Mouse (Mus musculus) brain, adult 2 months (tissue): ENCODE data around the gene D430041D05Rik.
"Not testable (repeated sequence)": the region's sequence is repeated elsewhere in the genome, so short reads cannot be mapped to it uniquely, and the experiment has no call there.

Experiments
- DNase-seq: peaks from one replicate; pipeline ENCODE4 v3.0.0; 2011; ENCODE audit warnings: low read depth, low spot score

D430041D05Rik gene

GRCm38 (mm10) chr2:104120312-104120711 is 290.5 kb downstream of the D430041D05Rik start:
- DNase-seq = no peak

GRCm38 (mm10) chr2:104119097-104119496 is 291.7 kb downstream of the D430041D05Rik start:
- DNase-seq = no peak

GRCm38 (mm10) chr2:104117173-104117572 is 293.6 kb downstream of the D430041D05Rik start:
- not testable (repeated sequence) for DNase-seq

GRCm38 (mm10) chr2:104114898-104115297 is 295.9 kb downstream of the D430041D05Rik start:
- DNase-seq = no peak

GRCm38 (mm10) chr2:104113563-104113962 is 297.2 kb downstream of the D430041D05Rik start:
- not testable (repeated sequence) for DNase-seq

- DNase-seq = not testable (repeated sequence)
These were observed 299.5 kb downstream of the D430041D05Rik start for GRCm38 (mm10) chr2:104111170-104111797.

GRCm38 (mm10) chr2:104110031-104110430 is 300.8 kb downstream of the D430041D05Rik start:
- no peak for DNase-seq

- no peak for DNase-seq
These were observed 301.3 kb downstream of the D430041D05Rik start for GRCm38 (mm10) chr2:104109528-104109927.

GRCm38 (mm10) chr2:104109021-104109420 is 301.8 kb downstream of the D430041D05Rik start:
- DNase-seq = not testable (repeated sequence)

GRCm38 (mm10) chr2:104104800-104105199 is 306.0 kb downstream of the D430041D05Rik start:
- DNase-seq = no peak

- DNase-seq = no peak
These were observed 310.9 kb downstream of the D430041D05Rik start for GRCm38 (mm10) chr2:104099946-104100345.

- DNase-seq = no peak
These were observed 311.6 kb downstream of the D430041D05Rik start for GRCm38 (mm10) chr2:104099231-104099585.

- DNase-seq = no peak
These were observed 312.1 kb downstream of the D430041D05Rik start for GRCm38 (mm10) chr2:104098529-104099230.

- DNase-seq = not testable (repeated sequence)
These were observed 313.4 kb downstream of the D430041D05Rik start for GRCm38 (mm10) chr2:104097396-104097795.

GRCm38 (mm10) chr2:104096796-104097195 is 314.0 kb downstream of the D430041D05Rik start:
- not testable (repeated sequence) for DNase-seq

GRCm38 (mm10) chr2:104096256-104096655 is 314.6 kb downstream of the D430041D05Rik start:
- DNase-seq = no peak

- DNase-seq = peak; percentile 59
These were observed 315.0 kb downstream of the D430041D05Rik start, which contains the start of gene Cd59a for GRCm38 (mm10) chr2:104095741-104096213. Gene Cd59a (plus strand): TSS chr2:104095801.

GRCm38 (mm10) chr2:104093305-104093704 is 317.5 kb downstream of the D430041D05Rik start:
- no peak for DNase-seq
